Mouse (Mus musculus): ENCODE measurements at regions not wholly inside any gene's neighbourhood (a gene's known extent, or its start where the extent isn't known, plus 50 kb on each side); places are given as distances from the start of the nearest gene placed in this dataset.

DNA sequence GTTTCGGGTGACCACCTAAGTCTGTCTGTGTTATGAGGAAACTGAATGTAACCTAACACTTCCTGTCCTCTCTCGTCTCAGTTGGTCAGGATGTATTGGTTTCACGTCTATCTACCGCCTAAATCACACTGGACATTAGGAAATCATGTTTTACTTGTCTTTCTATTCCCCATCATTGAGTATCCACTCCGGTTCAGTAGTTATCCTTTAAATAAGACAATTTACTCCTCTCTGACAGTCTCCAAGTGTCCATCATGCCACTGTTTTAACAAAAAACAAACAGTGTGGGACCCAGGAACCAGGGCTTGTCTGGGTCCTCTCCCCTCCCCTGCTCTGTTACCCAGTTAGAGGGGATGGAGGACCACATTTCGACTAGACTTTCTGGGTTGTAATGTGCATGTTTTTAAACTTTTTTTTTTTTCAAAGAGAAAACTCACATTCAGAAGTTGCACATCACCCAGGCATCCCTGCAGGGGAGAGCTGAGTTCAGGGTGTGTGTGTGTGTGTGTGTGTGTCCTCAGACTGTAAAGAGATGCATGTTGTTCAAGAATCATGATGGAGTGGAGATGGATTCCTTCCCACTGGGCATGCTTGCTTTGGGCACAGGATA lies 65.5 kb upstream of the Cpsf6 start:
- no peak for DNase-seq

DNA sequence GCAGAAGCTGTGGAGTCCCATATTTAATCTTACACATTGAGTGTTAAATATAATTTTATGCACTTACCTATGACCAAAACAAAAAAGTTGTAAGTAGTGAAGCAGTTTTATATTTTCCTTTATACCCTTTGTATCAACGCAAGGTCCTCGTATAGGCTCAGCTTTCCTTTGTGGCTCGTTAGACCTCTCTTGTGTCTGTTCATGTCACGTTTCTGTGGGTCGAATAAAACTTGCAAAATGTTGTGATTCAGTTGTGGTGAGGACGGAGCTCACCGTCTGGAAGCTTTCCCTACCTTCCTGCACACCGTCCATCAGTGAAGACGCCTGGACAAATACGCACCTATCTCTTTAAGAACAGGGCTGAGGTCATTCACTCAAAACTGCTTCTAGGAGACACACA lies 64.9 kb upstream of the Cpsf6 start:
- DNase-seq = no peak

DNA sequence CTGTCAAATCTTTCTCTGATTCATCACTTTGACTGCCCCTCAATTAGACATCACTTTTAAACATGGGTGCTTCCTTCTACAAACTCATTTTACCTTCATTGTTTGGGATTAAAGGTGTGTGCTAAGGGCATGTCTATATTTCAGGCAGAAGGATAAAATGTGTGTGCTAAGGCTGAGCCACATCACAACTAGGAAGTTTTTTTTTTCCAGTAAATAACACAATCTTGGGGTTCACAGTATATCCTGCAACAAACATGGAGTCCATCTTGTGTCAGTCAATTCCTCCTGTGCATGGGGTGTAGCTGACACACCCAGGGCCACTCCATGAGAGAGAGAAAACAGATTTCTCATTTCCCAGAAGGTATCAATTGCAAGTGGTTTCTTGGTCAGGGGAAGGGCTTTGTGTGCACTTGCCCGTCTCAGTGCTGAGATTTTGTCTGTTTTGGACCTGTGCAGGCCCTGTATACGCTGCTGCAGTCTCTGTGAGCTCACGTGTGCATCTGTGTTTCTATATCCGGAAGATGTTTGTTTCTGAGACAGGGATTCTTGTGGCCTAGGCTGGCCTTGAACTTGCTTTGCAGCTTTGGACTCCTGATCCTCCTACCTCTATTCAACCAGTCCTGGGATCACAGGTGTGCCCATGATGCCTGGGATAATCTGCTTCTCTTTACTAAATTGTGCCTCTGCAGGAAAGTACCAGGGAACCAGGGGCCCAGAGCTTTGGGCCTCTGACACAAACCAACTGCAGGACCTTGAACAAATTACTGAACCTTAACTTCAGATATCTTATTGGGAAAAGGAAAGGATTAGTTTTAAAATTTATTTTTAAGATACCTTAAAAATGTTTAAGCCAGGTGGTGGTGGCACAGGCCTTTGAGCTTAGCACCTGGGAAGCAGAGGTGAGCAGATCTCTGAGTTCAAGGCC lies 63.9 kb upstream of the Cpsf6 start:
- DNase-seq = no peak

DNA sequence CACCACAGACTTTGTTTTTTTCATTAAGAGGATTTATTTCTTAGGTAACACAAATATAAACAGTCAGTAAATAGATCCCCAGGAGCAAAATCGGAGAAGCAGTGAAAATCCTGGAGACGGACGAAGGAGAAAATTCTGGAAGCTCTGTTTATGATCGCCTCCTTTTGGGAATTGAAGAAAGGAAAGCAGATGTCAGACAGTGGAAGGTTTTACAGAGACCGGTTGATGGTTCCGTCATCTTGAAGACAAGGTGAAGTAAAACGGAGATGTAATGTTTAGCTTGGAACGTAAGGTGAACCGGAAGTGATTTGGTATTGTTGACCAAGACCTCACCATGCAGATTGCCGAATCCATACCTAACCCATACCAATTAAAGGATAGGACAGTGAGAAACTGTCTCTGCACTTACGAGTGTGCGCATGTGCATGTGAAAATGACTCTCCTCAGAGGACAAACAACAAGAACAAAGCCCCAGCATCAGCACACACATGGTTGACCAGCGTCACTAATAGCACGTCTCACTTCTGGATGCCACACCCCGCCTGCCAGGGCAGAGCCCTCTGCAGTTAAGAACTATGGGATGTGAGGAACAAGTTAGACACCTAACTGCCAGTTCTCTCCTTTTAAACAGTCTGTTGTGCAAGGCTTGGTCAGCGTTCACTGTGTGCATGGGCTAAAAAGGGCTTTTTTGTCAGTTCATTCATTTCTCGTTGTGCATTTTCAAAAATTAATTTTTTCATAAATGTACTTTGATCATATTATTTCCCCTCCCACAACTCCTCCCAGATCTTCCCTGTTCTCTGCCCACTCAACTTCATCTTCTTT lies 62.4 kb upstream of the Cpsf6 start:
- DNase-seq = no peak

DNA sequence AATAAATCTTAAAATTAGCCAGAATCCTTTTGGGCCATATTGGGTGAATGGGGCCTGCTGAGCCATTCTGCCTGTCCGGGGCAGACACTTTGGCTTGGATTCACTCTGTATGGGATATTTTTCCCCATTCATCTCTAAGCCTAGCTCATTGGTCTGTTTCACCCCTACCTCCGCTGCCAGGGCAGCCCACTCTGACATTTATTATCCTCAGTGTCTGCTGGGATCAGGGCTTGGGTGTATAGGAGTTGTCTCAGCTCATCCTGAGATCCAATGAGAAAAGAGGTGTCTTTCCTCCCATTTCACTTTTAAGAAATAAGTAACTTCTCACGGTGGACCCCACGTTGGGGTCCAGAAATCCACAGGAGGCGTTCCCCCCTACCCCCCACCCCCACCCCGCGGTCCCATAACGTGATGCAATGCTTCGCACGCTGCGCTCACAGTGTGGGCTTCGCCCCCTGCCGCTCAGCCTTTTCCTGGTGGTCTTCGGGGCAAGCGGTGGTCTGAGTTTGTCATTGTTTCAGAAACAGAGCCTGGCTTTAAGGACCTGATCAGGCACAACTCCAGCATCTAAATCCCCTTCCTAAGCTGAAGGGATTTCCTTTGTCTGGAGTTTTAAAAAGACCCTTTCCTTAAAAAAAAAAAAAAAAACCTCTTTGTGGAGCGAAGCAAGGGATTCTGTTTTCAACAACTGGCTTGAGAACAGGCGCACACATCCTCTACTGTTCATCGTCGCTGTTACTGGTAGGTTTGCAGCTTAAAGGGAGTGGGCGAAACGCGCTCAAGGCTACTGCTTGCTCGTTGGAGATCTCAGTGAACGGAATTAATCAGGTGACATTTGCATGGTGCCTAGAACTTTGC lies 61.5 kb upstream of the Cpsf6 start:
- DNase-seq = no peak

DNA sequence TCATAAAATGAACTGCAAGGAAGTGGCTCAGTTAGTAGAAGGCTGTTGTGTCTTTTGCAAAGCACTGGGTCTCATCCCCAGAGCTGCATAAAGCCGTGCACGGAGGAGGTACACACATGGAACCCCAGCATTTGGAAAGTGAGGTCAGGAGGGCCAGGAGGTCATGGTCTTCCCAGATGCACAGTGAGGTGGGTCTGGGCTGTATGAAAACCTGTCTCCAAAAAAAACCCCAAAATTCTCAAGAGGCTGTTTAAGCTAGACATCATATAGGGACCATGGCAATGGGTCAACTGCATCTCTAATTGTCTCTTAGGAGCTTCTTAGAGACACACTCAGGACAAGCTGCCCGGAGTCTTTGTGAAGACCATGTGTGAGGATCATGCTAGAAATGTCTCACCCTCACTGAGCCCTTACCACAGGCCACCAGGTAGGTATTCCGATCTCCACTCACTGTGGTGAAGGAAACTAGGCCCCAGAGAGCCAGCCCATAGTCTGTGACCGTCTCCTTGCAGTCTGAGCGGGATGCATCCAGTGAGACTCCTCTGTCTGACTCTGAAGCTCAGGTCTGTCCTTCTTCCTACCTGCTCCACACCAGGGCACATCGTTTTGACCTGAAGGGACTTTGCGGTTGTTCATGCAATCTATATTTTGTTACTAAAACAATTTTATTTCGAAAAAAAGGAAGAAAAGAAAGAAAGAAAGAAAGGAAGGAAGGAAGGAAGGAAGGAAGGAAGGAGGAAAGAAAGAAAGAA lies 60.6 kb upstream of the Cpsf6 start:
- no peak for DNase-seq

DNA sequence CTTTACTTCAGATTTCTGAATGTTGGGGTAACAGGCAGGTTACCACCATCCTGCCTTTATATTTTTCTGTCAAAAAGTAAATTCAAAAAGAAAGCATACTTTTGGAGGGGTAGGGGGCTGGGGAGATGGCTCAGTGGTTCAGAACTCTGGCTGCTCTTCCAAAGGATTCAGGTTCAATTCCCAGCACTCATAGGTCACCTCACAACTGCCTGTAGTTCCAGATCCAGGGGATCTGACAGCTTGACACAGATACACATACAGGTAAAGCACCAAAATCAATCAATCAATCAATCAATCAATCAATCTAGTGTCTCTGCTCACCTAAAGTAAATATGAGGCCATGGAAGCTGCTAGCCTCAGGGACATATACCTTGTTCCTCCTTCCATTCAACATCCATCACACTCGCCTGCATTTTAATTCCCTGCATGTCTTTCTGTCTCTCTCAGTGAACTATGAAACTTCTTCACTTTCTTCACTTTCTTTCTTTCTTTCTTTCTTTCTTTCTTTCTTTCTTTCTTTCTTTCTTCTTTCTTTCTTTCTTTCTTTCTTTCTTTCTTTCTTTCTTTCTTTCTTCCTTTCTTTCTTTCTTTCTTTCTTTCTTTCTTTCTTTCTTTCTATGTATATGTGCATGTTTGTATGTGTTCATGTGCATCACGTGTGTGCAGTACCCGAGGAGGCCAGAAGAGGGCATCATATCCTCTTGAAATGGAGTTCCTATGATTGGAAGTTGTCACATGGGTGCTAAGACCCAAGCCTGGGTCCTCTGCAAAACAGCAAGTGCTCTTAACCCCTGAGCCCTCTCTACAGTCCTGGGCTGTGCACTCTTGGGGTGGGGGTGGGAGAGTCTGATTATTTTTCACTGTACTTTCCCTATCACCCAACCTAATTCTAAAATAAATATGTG lies 59.6 kb upstream of the Cpsf6 start:
- no peak for DNase-seq

DNA sequence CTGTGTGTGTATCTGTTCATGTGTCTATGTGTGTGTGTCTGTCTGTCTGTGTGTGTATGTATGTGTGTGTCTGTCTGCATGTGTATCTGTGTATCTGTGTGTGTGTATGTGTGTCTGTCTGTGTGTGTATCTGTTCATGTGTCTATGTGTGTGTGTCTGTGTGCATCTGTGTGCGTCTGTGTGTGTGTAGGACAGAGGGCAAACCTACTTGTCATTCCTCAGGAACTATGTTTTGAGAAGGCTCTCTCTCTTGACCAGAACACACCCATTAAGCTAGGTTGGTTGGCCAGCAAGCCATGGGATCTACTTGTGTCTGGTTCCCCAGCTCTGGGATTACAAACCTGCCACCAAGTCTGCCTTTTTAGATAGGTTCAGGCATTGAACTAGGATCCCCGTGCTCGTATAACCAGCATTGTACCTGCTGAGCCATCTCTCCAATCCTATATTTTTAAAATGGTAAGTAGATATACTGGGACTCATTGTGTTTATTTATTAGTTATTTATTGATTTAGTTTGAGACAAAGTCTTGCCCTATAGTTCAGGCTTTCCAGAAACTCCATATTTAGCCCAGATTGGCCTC lies 58.9 kb upstream of the Cpsf6 start:
- no peak for DNase-seq

DNA sequence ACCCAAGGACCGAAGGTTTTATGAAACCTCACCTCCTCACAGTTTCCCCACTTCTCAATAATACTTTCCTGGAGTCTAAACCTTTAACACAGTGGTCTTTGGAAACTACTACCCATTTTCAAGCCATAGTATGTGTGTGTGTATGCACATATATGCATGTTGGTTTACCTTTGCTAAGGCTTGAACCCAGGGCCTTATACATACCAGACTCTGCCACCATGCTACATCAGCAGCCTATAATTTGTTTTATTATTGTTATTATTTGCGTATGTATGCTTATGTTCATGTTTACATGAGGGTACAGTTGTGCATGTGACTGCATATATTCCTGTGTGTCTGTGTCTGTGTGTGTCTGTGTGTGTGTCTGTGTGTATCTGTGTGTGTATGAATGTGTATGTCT lies 58.2 kb upstream of the Cpsf6 start:
- no peak for DNase-seq

DNA sequence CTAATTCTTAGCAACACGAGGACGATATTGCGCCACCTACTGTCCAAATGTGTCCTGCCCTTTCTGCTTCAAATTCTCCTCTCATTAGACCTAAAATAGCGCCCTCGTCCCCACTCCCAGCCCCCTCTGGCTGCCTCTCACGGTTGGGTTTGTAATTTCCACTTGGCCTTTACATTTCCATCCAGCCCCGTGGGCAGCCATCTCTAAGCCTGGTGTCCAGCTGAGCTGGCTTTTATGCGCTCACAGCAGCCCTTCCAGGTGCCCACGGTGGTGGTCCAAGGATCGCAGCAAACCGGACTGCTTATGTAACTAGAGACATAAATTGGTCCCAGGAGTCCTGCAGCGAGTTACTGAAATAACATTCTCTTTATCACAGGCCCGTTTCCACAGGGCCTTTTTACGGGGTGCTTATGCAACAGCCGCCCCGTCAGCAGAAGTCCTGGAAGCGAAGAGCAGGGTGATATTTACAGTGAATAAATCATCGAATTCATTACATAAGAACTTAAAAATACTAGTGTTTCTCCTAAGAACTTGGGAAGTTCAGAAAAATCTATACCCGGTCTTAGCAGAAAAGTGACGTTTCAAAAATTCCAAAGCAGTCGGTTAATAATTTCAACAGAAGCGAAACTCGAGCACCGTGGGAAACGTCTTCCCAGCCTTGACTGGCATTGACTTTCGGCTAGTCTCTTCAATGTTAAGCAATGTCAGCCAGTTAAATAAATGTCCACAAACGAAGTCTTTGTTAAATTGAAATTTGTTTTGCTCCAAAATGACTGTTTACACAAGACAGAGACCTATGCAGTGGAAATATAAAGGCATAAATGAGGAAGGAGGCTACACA lies 57.3 kb upstream of the Cpsf6 start:
- DNase-seq = peak; percentile 65

DNA sequence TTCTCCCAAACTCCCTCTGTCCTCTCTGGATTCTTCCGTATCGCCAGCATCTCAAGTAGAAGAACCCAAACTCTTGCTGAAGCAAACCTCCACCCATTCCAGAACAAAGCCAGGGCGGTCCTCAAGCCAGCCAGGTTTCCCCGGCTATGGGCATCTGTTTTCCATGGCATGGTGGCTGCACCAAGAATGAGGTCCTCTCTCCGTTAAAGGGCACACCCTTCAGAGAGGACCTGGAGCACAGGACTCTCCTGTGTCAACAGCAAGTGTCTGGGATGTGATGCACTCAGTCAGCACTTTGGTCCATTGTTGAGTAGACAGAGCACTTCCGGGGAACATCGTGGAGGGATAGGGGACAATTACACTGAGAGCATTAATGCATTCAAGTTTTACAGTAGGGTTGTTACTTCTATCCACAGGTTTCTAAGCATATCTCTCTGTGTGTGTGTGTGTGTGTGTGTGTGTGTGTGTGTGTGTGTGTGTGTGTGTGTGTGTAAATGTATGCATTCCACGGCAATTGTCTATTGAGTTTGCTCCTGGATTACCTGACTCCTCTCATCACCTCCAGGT lies 56.6 kb upstream of the Cpsf6 start:
- no peak for DNase-seq

DNA sequence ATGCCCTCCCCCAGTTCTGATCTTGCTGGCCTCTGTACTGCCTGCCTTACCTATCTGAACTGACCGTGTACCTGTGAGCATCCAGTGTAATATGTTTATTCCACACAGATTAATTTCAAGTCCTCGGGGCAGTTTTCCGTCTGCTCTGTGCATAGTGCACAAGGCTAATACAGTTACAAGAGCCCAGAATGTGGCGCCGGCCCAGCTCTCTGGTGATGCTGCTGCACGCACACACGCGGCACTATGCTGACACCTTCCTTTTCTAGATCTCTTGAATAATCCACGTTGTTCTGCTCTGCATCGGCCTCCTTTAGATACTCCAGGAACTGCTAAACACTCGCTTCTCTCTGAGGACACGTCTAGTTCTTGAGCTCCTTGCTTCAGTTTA lies 55.9 kb upstream of the Cpsf6 start:
- no peak for DNase-seq

DNA sequence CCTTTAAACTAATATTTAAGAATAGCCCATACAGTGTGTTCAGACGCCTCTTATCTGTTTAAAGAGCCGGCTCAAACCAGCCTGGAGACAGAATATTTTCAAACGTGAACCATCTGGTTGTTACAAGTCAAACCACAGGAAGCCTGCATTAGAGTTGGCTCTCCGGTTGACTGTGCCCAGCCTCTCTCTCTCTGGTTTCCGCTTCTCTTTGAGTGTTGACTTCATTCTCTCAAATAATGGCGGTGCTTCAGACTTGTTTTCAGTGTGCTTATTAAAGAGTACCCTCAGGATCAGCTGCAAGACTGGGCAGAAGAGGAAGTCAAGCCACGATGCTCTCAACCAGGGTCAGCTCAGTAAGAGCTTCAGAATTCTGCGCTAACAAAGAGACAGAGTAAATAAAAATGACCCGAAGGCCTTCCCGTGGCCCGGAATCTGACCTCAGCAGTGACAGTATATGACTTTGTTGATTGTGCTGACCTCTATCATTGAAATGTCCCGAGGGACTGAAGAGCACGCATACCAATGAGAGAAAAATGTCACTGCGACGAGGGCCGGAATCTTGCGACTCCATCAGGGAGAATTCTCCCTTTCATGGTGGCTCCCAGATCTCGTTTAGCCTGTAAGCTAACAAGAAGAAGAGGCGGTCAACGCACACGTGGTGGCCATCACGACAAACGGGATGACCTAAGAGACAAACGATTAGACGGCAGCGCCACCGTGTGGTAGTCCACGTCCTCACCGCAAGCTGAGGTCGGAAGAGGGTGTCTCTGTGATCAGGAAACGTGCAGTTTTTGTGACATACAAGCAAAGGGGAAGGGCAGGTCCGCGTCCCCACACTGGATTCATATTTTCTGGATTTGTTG lies 55.3 kb upstream of the Cpsf6 start:
- peak; percentile 90 for DNase-seq

DNA sequence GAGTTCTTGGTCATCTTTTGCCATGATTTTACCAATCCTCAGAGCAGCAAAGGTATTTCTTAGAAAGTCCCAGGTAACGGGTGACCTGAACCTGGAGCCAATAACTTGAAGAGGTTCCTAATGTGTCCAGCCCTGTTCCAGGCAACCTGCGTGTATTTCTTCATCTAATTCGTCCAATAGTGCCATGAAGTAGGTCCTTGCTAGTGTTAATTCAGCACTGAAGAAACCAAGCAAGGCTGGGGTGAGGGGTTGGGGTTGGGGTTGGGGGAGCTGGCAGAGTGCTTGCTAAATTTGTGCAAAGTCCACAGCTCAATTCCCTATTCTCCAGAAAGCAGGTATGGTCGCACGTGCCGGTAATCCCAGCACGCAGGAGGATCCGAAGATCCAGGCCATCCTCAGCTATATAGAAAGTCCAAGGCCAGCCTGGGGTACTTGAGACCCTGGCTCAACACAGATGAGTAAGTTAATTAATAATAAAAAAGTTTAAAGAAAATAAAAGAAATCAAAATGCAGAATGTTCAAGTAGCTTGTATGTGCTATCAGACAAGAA lies 54.6 kb upstream of the Cpsf6 start:
- no peak for DNase-seq

DNA sequence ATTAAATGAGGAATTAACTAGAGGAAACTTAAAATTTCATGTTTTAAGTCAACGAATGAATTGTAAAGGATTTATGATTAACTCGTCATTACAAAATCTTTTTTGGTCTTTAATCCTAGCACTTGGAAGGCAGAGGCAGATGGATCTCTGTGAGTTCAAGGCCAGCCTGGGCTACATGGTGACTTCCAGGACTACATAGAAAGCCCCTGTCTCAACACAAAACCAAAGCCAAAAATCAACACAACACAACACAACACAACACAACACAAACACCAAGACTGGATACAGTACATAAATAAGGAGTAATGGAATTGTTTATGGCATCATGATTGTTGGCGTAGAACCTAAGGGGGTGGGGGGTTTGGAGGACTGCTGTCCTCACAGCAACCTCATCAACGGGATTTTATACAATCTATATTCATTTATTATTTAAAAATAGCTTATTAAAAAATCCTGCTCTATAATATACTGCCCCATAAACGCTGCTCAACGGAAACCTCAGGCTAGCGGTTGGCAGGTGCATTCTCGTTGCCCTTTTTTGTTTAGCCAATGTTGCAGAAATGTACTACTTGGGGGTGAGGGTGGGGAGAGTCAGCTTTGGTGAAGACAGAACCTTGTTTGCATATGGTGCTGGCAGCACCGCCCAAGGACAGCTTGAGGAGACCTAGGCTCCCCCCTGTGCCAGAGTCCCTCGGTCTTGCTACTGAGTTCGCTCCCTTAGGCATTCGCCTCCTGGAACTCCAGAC lies 53.9 kb upstream of the Cpsf6 start:
- DNase-seq = no peak

DNA sequence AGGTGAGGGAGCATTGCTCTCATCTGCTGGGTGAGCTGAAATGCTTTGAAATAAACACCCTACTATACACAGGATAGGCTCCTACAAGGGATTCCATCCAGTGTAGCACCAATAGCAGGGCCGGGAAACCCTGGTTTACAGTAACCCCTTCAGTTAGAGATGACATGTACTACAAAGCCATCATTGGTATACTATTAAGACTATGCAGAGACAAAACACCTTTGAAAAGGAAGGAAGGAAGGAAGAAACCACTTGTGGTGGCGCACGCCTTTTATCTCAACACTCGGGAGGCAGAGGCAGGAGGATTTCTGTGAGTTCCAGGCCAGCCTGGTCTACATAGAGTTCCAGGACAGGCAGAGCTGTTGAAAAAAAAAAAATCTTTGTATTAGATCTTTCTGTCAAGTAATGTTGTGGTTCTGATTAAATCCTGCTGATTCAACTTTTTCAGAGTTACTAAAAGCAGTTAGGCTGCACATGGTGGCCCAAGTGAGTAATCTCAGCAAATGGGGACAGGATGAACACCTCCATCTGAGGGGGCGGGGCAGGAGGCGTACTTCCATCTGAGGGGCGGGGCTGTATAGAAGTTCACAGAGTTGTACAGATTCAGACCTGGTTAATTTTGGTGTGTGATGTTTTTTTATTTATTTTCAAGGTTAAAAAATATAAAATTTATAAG lies 53.2 kb upstream of the Cpsf6 start:
- DNase-seq = no peak

All from kidney, postnatal 14 days (tissue).